Mouse (Mus musculus): ENCODE data around the gene Lrrc42. TPM values are rescaled to one million over a fixed set of nuclear protein-coding genes. Genes with fewer than 3 reads are reported as not detected.

The Lrrc42 gene
- polyA plus RNA-seq, 1 experiment: not detected

DNA sequence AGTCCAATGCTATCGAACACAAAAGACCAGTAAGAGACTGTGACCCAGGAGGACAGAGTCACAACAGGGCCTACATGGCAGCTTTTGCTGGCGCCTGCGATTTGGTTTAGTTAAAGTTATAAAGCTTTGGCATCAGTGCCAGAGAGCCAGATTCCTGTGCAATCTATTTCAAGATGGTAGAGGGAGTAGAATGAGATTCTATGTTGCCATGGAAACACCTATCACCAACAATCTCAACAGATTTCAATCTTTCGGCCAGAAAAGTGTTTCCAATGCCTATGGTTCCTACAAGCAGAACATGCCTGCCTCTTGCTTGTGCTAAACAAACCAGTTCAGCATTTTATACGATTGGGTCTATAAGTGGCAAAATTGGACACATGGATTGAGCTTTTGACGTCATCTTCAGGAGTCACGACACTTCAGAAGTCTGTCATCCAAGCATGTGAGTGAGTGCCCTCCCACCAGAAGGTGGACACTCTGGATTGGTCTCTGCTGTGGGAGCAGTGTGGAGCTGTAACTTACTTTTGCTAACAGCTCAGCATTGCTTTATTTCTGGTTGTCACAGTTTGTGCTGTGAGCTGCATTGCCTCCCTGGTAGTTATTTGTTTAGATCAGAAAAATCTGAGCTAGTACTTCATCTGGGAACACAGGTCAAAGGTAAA, 38.4 kb upstream of the Lrrc42 start:
- no peaks in the 10 kb centered on the region for H3K4me1 ChIP-seq (ENCODE audit: control insufficient read depth, insufficient read depth, low read length)
- 85% methylated on average over 7 of the region's 7 CpGs for WGBS
- TF ChIP-seq CTCF (IDR thresholded peaks at IDR 0.05; ENCODE audit: insufficient read depth, low read depth, low read length): no peak
- no peak for TF ChIP-seq POLR2A (IDR thresholded peaks at IDR 0.05; ENCODE audit: insufficient read depth, low read depth, low read length)
- no peak overlapping the region for H3K27ac ChIP-seq (ENCODE audit: insufficient read depth, low read depth, low read length)
- H3K4me3 ChIP-seq (ENCODE audit: insufficient read depth, low read depth, low read length): no peak overlapping the region

DNA sequence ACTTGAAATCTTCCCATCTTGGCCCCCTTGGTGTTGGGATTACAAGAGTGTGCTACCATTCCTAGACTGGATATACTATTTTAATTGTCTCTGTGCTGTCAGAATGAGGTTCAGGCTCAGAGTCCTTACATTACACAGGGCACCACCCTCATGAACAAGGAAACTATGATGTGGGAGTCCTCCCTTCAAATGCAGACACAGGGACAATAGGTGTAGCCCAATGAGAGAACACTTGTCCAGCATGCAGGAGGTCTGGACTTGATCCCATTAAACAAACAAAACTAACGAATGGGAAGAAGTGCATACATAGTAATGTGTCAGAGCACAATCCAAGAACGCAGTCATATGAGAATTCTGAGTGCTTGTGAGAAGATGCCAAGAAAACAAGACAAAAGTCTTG, 34.2 kb upstream of the Lrrc42 start:
- WGBS: 58% methylated on average over 2 of the region's 2 CpGs
- no peaks in the 10 kb centered on the region for H3K4me1 ChIP-seq (ENCODE audit: control insufficient read depth, insufficient read depth, low read length)
- TF ChIP-seq POLR2A (IDR thresholded peaks at IDR 0.05; ENCODE audit: insufficient read depth, low read depth, low read length) (no peak), CTCF (IDR thresholded peaks at IDR 0.05; ENCODE audit: insufficient read depth, low read depth, low read length) (no peak)

DNA sequence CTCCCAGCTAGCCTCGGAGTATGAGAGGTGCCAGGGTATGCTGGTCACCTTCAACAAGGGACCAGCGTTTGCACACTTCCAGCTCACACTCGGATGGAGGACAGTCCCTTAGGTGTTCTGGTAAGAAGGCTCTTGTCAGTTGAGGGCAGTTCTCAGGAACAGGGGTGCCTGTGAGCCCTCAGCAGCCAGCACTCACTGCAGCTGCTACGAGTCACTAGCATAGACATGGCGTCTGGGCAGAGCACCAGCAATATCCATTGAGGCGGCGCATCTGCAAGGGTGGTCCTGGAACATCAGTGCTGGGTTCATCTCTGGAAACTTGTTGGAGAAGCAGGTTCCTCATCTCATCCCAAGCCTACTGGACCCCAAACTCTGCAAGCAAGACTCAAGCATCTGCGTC, 33.1 kb upstream of the Lrrc42 start:
- no peaks in the 10 kb centered on the region for H3K4me1 ChIP-seq (ENCODE audit: control insufficient read depth, insufficient read depth, low read length)
- H3K27ac ChIP-seq (ENCODE audit: insufficient read depth, low read depth, low read length): no peak overlapping the region
- WGBS: 90% methylated on average over 8 of the region's 8 CpGs
- no peak for TF ChIP-seq CTCF (IDR thresholded peaks at IDR 0.05; ENCODE audit: insufficient read depth, low read depth, low read length)
- TF ChIP-seq POLR2A (IDR thresholded peaks at IDR 0.05; ENCODE audit: insufficient read depth, low read depth, low read length): no peak
- no peak overlapping the region for H3K4me3 ChIP-seq (ENCODE audit: insufficient read depth, low read depth, low read length)

More for the DNA sequence above, 34.2 kb upstream of the Lrrc42 start:
- H3K27ac ChIP-seq (ENCODE audit: insufficient read depth, low read depth, low read length): no peak overlapping the region
- H3K4me3 ChIP-seq (ENCODE audit: insufficient read depth, low read depth, low read length): no peak overlapping the region

DNA sequence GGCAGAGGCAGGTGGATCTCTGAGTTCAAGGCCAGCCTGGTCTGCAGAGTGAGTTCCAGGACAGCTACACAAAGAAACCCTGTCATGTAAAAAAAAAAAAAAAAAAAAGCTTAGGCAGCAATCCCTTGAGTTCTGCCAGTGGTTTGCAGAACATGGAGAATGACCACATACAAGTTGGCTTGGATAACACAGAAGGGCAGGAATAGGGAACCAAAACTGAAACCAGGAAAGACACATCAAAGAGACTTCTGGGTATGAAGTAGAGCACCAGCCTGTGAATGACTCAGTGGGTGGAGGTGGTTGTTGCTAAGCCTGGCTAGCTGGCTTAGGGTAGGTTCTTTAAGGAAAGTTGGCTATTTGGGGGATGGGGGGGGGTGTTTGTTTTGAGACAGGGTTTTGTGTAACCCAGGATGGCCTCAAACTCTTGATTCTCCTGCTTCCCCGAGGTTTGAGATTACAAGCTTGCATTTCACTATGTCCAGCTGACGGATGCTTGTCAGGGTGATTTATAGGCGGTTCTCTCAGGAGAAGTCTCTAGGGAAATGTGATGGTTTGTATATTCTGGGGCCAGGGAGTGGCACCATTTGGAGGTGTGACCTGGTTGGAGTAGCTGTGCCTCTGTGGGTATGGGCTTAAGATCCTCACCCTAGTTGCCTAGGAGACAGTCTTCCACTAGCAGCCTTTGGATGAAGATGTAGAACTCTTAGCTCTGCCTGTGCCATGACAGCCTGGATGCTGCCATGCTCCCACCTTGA, 32.3 kb upstream of the Lrrc42 start:
- H3K27ac ChIP-seq (ENCODE audit: insufficient read depth, low read depth, low read length): no peak overlapping the region
- WGBS: 84% methylated on average over 3 of the region's 3 CpGs
- no peaks in the 10 kb centered on the region for H3K4me1 ChIP-seq (ENCODE audit: control insufficient read depth, insufficient read depth, low read length)
- TF ChIP-seq CTCF (IDR thresholded peaks at IDR 0.05; ENCODE audit: insufficient read depth, low read depth, low read length) (no peak), POLR2A (IDR thresholded peaks at IDR 0.05; ENCODE audit: insufficient read depth, low read depth, low read length) (no peak)
- H3K4me3 ChIP-seq (ENCODE audit: insufficient read depth, low read depth, low read length): no peak overlapping the region

DNA sequence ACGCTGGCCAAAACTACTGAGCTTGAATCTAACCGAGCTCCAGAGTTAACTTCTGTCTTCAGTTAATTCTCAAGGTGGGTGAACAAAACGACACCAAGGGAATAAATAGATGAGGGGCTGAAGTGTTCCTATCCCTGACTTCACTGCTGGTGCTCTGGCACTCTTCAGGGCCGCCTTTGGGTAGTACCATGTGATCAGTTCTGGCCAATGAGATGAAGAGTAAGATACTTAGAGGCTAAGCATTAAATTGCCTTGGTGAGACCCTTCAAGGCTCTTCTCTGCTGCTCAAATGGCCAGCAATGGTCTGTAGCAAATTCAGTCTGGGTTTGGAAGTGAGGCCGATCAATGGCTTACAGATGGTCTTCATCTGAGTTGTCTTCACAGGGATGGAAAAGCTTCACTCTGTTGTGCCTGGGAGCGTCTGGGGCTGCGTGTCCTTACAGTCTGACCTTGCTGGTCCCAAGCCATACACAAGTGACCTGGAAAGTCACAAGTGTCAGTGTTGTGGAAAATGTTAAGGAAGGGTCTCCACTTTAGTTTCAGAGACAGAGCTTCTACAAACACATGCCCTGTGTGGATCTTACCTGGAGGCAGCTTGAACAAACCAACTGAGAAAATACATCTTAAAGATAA, 27.6 kb upstream of the Lrrc42 start:
- H3K27ac ChIP-seq (ENCODE audit: insufficient read depth, low read depth, low read length): no peak overlapping the region
- TF ChIP-seq CTCF (IDR thresholded peaks at IDR 0.05; ENCODE audit: insufficient read depth, low read depth, low read length): no peak
- TF ChIP-seq POLR2A (IDR thresholded peaks at IDR 0.05; ENCODE audit: insufficient read depth, low read depth, low read length): no peak
- WGBS: 89% methylated on average over 7 of the region's 7 CpGs

DNA sequence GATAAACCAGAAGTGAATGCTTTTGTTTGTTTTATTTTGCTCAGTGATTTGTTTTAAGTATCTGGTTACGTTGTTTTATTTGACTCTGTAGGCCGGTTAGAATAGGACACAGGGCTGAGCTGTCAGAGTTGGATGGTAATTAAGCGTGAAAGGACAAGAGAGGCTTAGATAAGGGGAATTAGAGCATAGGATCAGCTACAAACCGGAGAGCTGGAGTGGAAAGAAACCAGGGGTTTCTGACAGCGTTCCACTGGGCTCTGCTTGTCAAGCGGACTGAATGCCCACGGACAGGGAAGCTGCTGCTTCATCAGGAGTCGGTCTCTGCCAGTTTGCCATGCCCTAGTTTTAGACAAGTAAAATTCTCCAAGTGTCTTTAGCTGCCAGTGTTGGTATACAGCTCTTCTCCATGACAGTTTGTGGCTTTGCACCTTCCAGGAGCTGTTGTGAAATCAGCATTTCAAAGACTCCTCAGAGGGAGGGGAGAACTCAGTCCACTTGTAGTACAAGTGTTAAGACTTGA, 24.9 kb upstream of the Lrrc42 start:
- 35% methylated on average over 8 of the region's 8 CpGs for WGBS
- Histone ChIP-seq H3K4me3 (ENCODE audit: insufficient read depth, low read depth, low read length) (no peak overlapping the region), H3K27ac (ENCODE audit: insufficient read depth, low read depth, low read length) (no peak overlapping the region), H3K4me1 (ENCODE audit: control insufficient read depth, insufficient read depth, low read length) (no peaks in the 10 kb centered on the region)
- TF ChIP-seq CTCF (IDR thresholded peaks at IDR 0.05; ENCODE audit: insufficient read depth, low read depth, low read length) (no peak), POLR2A (IDR thresholded peaks at IDR 0.05; ENCODE audit: insufficient read depth, low read depth, low read length) (no peak)

More for the DNA sequence above, 27.6 kb upstream of the Lrrc42 start:
- no peak overlapping the region for H3K4me3 ChIP-seq (ENCODE audit: insufficient read depth, low read depth, low read length)
- H3K4me1 ChIP-seq (ENCODE audit: control insufficient read depth, insufficient read depth, low read length): no peaks in the 10 kb centered on the region

DNA sequence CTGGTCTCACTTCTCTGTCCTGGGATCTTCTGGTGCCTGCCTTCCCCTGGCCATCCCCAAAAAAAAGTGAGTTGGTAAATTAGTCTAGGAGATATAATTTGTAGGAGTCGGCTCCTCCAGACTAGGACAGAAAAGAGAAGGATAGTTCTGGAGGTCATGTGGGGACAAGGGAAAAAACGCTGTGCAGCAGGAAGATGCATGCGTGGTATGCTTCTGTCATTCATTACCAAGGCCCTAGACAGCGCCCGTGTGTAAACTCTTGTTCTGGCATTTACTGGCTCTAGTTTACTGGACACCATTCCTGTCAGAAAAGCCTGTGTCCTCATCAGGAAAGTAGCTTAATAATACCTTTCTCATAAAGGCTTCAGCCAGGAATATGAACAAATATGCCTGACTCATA, 21.2 kb upstream of the Lrrc42 start:
- H3K4me1 ChIP-seq (ENCODE audit: control insufficient read depth, insufficient read depth, low read length): no peaks in the 10 kb centered on the region
- no peak overlapping the region for H3K4me3 ChIP-seq (ENCODE audit: insufficient read depth, low read depth, low read length)
- TF ChIP-seq POLR2A (IDR thresholded peaks at IDR 0.05; ENCODE audit: insufficient read depth, low read depth, low read length) (no peak), CTCF (IDR thresholded peaks at IDR 0.05; ENCODE audit: insufficient read depth, low read depth, low read length) (no peak)
- no peak overlapping the region for H3K27ac ChIP-seq (ENCODE audit: insufficient read depth, low read depth, low read length)
- WGBS: 76% methylated on average over 5 of the region's 5 CpGs

DNA sequence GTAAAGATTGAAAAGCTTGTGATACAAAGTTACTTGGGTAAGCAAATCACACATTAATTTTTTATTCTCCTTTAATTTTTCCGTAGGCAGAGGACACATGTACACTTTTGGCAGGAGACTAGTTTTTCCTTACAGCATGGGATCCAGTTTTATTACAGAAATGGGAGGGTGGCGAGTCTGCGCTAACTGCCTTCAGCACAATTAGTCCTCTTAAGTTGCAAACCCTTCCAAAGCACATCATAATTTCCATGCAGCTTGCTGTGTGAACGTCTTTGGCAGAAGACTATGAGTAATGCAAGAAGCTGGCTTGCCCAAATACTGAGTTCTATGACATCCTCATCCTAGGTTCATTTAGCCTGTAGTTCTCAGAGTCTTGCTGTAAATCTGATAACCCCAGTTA, 20.4 kb upstream of the Lrrc42 start:
- WGBS: 61% methylated on average over 4 of the region's 4 CpGs
- TF ChIP-seq CTCF (IDR thresholded peaks at IDR 0.05; ENCODE audit: insufficient read depth, low read depth, low read length) (no peak), POLR2A (IDR thresholded peaks at IDR 0.05; ENCODE audit: insufficient read depth, low read depth, low read length) (no peak)
- H3K27ac ChIP-seq (ENCODE audit: insufficient read depth, low read depth, low read length): no peak overlapping the region
- H3K4me3 ChIP-seq (ENCODE audit: insufficient read depth, low read depth, low read length): no peak overlapping the region
- H3K4me1 ChIP-seq (ENCODE audit: control insufficient read depth, insufficient read depth, low read length): no peaks in the 10 kb centered on the region

DNA sequence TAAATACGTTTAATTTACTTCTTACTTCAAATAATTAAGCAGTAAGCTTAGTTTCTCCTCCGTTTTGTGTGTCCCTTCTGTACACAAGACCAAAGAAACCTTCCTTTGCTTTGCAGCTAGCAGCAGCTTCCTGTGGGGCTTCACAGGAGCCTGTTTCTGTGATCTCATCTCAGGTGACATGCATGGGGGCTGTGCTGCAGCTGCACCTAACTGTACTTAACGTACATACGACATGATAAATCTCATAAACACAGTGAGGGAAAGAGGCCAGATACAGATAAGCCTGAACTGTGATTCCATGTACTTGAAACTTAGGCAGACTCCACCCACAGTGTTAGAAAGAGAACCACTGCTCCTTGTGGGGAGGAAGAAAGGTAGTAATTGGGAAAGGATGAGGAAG, 6.7 kb upstream of the Lrrc42 start:
- 83% methylated on average over 4 of the region's 4 CpGs for WGBS
- Histone ChIP-seq H3K27ac (ENCODE audit: insufficient read depth, low read depth, low read length) (no peak overlapping the region), H3K4me1 (ENCODE audit: control insufficient read depth, insufficient read depth, low read length) (no peaks in the 10 kb centered on the region), H3K4me3 (ENCODE audit: insufficient read depth, low read depth, low read length) (no peak overlapping the region)
- TF ChIP-seq CTCF (IDR thresholded peaks at IDR 0.05; ENCODE audit: insufficient read depth, low read depth, low read length) (no peak), POLR2A (IDR thresholded peaks at IDR 0.05; ENCODE audit: insufficient read depth, low read depth, low read length) (no peak)
